Mouse (Mus musculus) spleen, adult 2 months (tissue): ENCODE measurements at regions not wholly inside any gene's neighbourhood (a gene's known extent, or its start where the extent isn't known, plus 50 kb on each side); places are given as distances from the start of the nearest gene placed in this dataset.

Experiments used
- CTCF ChIP-seq: fragments of 200-500 bp; IDR thresholded peaks from 2 replicates; pipeline ENCODE4 v1.5.1; 2011; ENCODE audit warnings: mild to moderate bottlenecking, inconsistent platforms; ENCODE audit not compliant: insufficient read depth, insufficient read length, insufficient replicate concordance; ENCODE audit errors: extremely low read depth
- POLR2A ChIP-seq: fragments of 200-500 bp; IDR thresholded peaks from 2 replicates; pipeline ENCODE4 v1.6.1; 2011; ENCODE audit warnings: low read depth, low read length, inconsistent platforms

DNA sequence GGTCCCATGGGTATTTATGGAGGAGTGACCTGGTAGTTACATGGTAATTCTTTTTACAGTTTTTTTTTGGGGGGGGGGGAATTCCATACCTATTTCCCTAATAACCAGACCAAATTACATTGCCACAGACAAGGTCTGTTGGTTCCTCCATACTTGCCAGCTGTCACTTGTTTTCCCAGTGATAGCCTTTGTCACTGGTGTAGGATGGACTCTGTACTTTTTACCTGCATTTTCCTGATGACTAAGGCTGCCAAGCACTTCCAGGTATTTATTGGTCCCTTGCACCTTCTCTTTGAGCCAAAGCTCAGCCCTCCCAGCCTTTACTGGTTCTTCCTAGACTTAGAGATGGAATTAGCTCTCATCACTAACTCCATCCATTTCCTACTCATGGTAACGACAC, 357.1 kb upstream of the Noct start:
- TF ChIP-seq CTCF = no peak
- TF ChIP-seq POLR2A = no peak
